ENCODE assay signal across 8 mouse cellular contexts in the genomic region with DNA sequence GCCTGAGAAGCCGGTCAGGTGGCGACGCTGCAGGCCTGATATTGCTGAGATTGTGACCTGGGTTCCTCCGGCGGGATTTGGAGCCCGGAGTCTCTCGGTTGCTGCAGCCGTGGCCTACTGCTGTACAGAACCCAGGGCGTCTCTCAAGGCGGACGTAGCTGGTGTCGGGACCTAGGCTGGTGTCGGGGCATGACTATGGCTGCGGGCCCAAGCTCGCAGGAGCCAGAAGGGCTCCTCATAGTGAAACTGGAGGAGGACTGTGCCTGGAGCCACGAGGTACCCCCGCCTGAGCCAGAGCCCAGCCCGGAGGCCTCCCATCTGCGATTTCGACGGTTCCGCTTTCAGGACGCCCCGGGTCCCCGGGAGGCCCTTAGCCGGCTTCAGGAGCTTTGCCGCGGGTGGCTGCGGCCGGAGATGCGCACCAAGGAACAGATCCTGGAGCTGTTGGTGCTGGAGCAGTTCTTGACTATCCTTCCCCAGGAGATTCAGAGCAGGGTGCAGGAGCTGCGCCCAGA. TPM values are rescaled to one million over a fixed set of nuclear protein-coding genes. Genes with fewer than 3 reads are reported as not detected.
DNase-seq lines count a peak whose midpoint lies in the region; ATAC-seq and TF ChIP-seq lines count a peak whose summit lies in the region.

No protein-coding gene starts in this region.

- DNase-seq in gastrocnemius, postnatal 10 days: peak; percentile 45
- no peak for DNase-seq in gastrocnemius, postnatal 14 days
- peak; percentile 78 to 79 for DNase-seq in B cell, adult 2 months
- no peak for DNase-seq in embryo, embryonic 10 days (ENCODE audit: low spot score)
- DNase-seq in layer of hippocampus, postnatal 36 days: no peak

- H3K4me1 ChIP-seq in embryonic fibroblast, embryonic 13.5 days (ENCODE audit: control insufficient read depth, insufficient read depth, low read length): no peaks in the 10 kb centered on the region
- peaks cover 22% of the 10 kb centered on the region for H3K4me1 ChIP-seq in midbrain, embryonic 12.5 days

- peak; percentile 41 for ATAC-seq in inflammation-experienced regulatory T-cells, adult 6 months
- ATAC-seq in midbrain, embryonic 12.5 days (ENCODE audit: low FRiP score, low read depth): no peak; the same call in 1 of the 2 replicates

- H3K9ac ChIP-seq in midbrain, embryonic 12.5 days (replicated peaks): peak overlapping the region; percentile 87

- TF ChIP-seq CTCF in embryonic fibroblast, embryonic 13.5 days (IDR thresholded peaks at IDR 0.05; ENCODE audit: borderline replicate concordance, insufficient read depth, low read length): no peak

- peak overlapping the region; percentile 50 for H3K27ac ChIP-seq in embryonic fibroblast, embryonic 13.5 days (ENCODE audit: insufficient read depth, low read length)
- peak overlapping the region; percentile 85 for H3K27ac ChIP-seq in midbrain, embryonic 12.5 days (replicated peaks)

- peak overlapping the region; percentile 99 for H3K4me3 ChIP-seq in embryonic fibroblast, embryonic 13.5 days (ENCODE audit: insufficient read depth, low read length)
- peak overlapping the region; percentile 84 for H3K4me3 ChIP-seq in midbrain, embryonic 12.5 days

- H3K36me3 ChIP-seq in midbrain, embryonic 12.5 days: peaks cover 30% of the 10 kb centered on the region

- TF ChIP-seq POLR2A in embryonic fibroblast, embryonic 13.5 days (IDR thresholded peaks at IDR 0.05; ENCODE audit: low read depth, low read length): no peak

- intact Hi-C loops in gastrocnemius, postnatal 14 days (cut with DNase I; ENCODE audit: low total_unique reads): loop anchor here (10.0 kb wide), 1 partner anchor 101 kb away; the partner anchor contains the start of gene Zfp174

- H3K4me2 ChIP-seq in midbrain, embryonic 12.5 days (replicated peaks): peak overlapping the region; percentile 93

- H3K27me3 ChIP-seq in midbrain, embryonic 12.5 days: no peaks in the 10 kb centered on the region

- under 1% methylated on average over 32 of the region's 32 CpGs for WGBS in midbrain, embryonic 12.5 days

- peaks cover 14% of the 10 kb centered on the region for H3K9me3 ChIP-seq in midbrain, embryonic 12.5 days

RNA-seq across cellular contexts. Expression of gene Zfp263, which starts 0.3 kb away (rescaled TPM):
- 10 to 100 TPM in 1 of 2 experiments, 1 to 10 TPM in 1; 9.2 to 11.9 TPM for total RNA-seq in gastrocnemius, postnatal 10 days (2021)
- total RNA-seq in gastrocnemius, postnatal 14 days (2021): 1 to 10 TPM; 6.0 to 6.7 TPM
- polyA plus RNA-seq in embryonic fibroblast, embryonic 13.5 days (2011; ENCODE audit: insufficient read length, low read depth, missing spikeins): 14.4 and 16.9 TPM in 2 replicates
- polyA plus RNA-seq in inflammation-experienced regulatory T-cells, adult 6 months (2017; shearing (Covaris generic)): 100 to 1,000 TPM in 1 of 3 experiments, 10 to 100 TPM in 2; 72.2 to 148 (median 96.6) TPM
- polyA plus RNA-seq in midbrain, embryonic 12.5 days (2016; fragmentation: Nextera tagmentation; extraction: Ambion mirVana): 57.9 and 59.9 TPM in 2 replicates
- total RNA-seq in layer of hippocampus, postnatal 36 days (2021): 10 to 100 TPM; 18.1 to 20.6 TPM

RNA-seq across cellular contexts. Expression of gene Mefv, which starts 26.3 kb away (rescaled TPM):
- total RNA-seq in gastrocnemius, postnatal 10 days (2021): not detected
- not detected for total RNA-seq in gastrocnemius, postnatal 14 days (2021)
- not detected in 2 replicates for polyA plus RNA-seq in embryonic fibroblast, embryonic 13.5 days (2011; ENCODE audit: insufficient read length, low read depth, missing spikeins)
- not detected for polyA plus RNA-seq in inflammation-experienced regulatory T-cells, adult 6 months (2017; shearing (Covaris generic))
- not detected in 2 replicates for polyA plus RNA-seq in midbrain, embryonic 12.5 days (2016; fragmentation: Nextera tagmentation; extraction: Ambion mirVana)
- not detected for total RNA-seq in layer of hippocampus, postnatal 36 days (2021)

Comparison
In these comparisons a context has a peak if more than half of its experiments do, and no peak if none do; other contexts are left out.
1. DNase-seq: peak in gastrocnemius, postnatal 10 days (single experiment) and B cell, adult 2 months (2 of 2); none in gastrocnemius, postnatal 14 days (single experiment), embryo, embryonic 10 days (single experiment) and layer of hippocampus, postnatal 36 days (0 of 2).